12 mouse cellular contexts compared by ENCODE assay signal in the genomic region with DNA sequence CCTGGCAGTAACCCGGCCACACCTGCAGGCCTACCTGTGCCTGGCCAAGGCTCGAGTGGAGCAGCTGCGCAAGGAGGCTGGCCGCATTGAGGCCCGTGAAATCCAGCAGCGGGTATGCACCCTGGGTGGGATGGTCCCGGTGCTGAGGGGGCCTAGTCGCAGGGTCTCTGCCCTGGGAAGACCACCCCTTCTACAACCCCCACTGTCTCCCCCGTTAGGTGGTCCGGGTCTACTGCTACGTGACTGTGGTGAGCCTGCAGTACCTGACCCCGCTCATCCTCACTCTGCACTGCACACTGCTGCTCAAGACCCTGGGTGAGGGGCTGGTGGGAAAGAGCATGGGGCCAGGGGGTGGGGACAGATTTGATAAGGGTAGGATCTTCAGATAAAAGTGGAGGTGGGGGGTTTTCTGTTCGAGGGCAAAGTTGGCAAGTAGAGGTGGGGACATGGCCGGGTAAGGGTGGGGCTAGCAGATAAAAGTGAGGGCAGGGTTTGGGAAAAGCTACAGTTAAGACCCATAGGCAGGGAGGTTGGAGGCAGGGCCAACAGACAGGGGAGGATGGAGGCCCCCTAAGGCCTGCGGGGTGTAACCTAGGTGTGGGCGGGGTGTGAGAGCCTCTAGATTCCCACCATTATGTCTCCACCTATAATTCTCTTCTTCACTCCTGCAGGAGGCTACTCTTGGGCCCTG. TPM values are rescaled to one million over a fixed set of nuclear protein-coding genes. Genes with fewer than 3 reads are reported as not detected.
DNase-seq lines count a peak whose midpoint lies in the region; ATAC-seq and TF ChIP-seq lines count a peak whose summit lies in the region.
"Had no signal": no experiment of that assay in that cellular context is flagged by ENCODE, and none has a peak within 500 bp of the region (broad histone marks: within the 10 kb centered on the region; RNA-seq: fewer than 3 reads in every experiment).

No protein-coding gene starts in this region.

- TF ChIP-seq POLR2A in MEL (IDR thresholded peaks at IDR 0.05; ENCODE audit: control insufficient read depth in 1 of 2, insufficient read depth in 1 of 2, low read depth in 1 of 2, low read length in 2 of 2, poor library complexity in 1 of 2): no peak

- no peaks in the 10 kb centered on the region for H3K9me3 ChIP-seq in hindbrain, embryonic 15.5 days
- H3K9me3 ChIP-seq in hindbrain, embryonic 12.5 days (replicated peaks): no peaks in the 10 kb centered on the region
- H3K9me3 ChIP-seq in MEL (replicated peaks; ENCODE audit: insufficient read depth, low read length): no peaks in the 10 kb centered on the region
- no peaks in the 10 kb centered on the region for H3K9me3 ChIP-seq in intestine, embryonic 16.5 days (ENCODE audit: control insufficient read depth, low read length)
- H3K9me3 ChIP-seq in liver, embryonic 15.5 days (replicated peaks): no peaks in the 10 kb centered on the region

- H3K4me2 ChIP-seq in hindbrain, embryonic 15.5 days: no peak overlapping the region
- H3K4me2 ChIP-seq in hindbrain, embryonic 12.5 days (replicated peaks): no peak overlapping the region
- no peak overlapping the region for H3K4me2 ChIP-seq in intestine, embryonic 16.5 days (ENCODE audit: low read depth, low read length)
- H3K4me2 ChIP-seq in liver, embryonic 15.5 days: peak overlapping the region; percentile 48

- H3K9ac ChIP-seq in hindbrain, embryonic 15.5 days: no peak overlapping the region
- no peak overlapping the region for H3K9ac ChIP-seq in hindbrain, embryonic 12.5 days
- H3K9ac ChIP-seq in MEL (ENCODE audit: control insufficient read depth, low read depth, low read length, poor library complexity, severe bottlenecking): no peak overlapping the region; the same call in 1 of the 2 replicates
- H3K9ac ChIP-seq in intestine, embryonic 16.5 days (ENCODE audit: low read depth, low read length): 0 out of 2 replicates have a peak overlapping the region, but pooled peaks have one; percentile 29
- peak overlapping the region; percentile 35; the same call in 1 of the 2 replicates for H3K9ac ChIP-seq in liver, embryonic 15.5 days

- TF ChIP-seq EP300 in MEL (IDR thresholded peaks at IDR 0.05; ENCODE audit: low read depth in 1 of 2, low read length in 2 of 2): peak in 1 of 2 experiments; percentile 13; a peak in 1 of 4 replicates

- 86% methylated on average over 16 of the region's 16 CpGs for WGBS in hindbrain, embryonic 15.5 days
- 82% methylated on average over 16 of the region's 16 CpGs for WGBS in hindbrain, embryonic 12.5 days
- WGBS in intestine, embryonic 16.5 days: 69% methylated on average over 16 of the region's 16 CpGs
- 58% methylated on average over 16 of the region's 16 CpGs for WGBS in liver, embryonic 15.5 days (ENCODE audit: insufficient replicate concordance)

- H3K27me3 ChIP-seq in hindbrain, embryonic 15.5 days: no peaks in the 10 kb centered on the region
- H3K27me3 ChIP-seq in hindbrain, embryonic 12.5 days: no peaks in the 10 kb centered on the region
- no peaks in the 10 kb centered on the region for H3K27me3 ChIP-seq in MEL (ENCODE audit: control insufficient read depth in 1 of 2, insufficient read depth in 2 of 2, low read length in 2 of 2)
- no peaks in the 10 kb centered on the region for H3K27me3 ChIP-seq in intestine, embryonic 16.5 days (replicated peaks; ENCODE audit: control insufficient read depth, insufficient read depth, low read length)
- no peaks in the 10 kb centered on the region for H3K27me3 ChIP-seq in liver, embryonic 15.5 days

- H3K36me3 ChIP-seq in hindbrain, embryonic 15.5 days: 0 out of 2 replicates have a peak, but pooled peaks cover 4% of the 10 kb centered on the region
- H3K36me3 ChIP-seq in hindbrain, embryonic 12.5 days: peaks cover 44% of the 10 kb centered on the region
- H3K36me3 ChIP-seq in MEL (ENCODE audit: control insufficient read depth in 1 of 2, insufficient read depth in 2 of 2, low read length in 2 of 2): peaks cover 0 to 9% of the 10 kb centered on the region in 2 experiments; a peak in 2 of 4 replicates
- H3K36me3 ChIP-seq in intestine, embryonic 16.5 days (ENCODE audit: control insufficient read depth, insufficient read depth, low read length): peaks cover 13% of the 10 kb centered on the region; the same call in 1 of the 2 replicates
- H3K36me3 ChIP-seq in liver, embryonic 15.5 days (replicated peaks): peaks cover 38% of the 10 kb centered on the region

- no peak overlapping the region for H3K4me3 ChIP-seq in hindbrain, embryonic 15.5 days
- H3K4me3 ChIP-seq in hindbrain, embryonic 12.5 days: no peak overlapping the region
- H3K4me3 ChIP-seq in MEL (ENCODE audit: control insufficient read depth in 1 of 2, insufficient read depth in 1 of 2, low read depth in 2 of 2, low read length in 2 of 2): no peak overlapping the region
- H3K4me3 ChIP-seq in intestine, embryonic 16.5 days (ENCODE audit: low read length): no peak overlapping the region
- no peak overlapping the region for H3K4me3 ChIP-seq in liver, embryonic 15.5 days (replicated peaks)

- ATAC-seq in hindbrain, embryonic 15.5 days (ENCODE audit: low FRiP score, low read depth): peak; percentile 27
- ATAC-seq in hindbrain, embryonic 12.5 days (ENCODE audit: low FRiP score): no peak
- peak; percentile 41 for ATAC-seq in intestine, embryonic 16.5 days
- peak; percentile 87 for ATAC-seq in liver, embryonic 15.5 days (ENCODE audit: insufficient read depth)

- no peaks in the 10 kb centered on the region for H3K79me2 ChIP-seq in MEL (ENCODE audit: control insufficient read depth, insufficient read depth, low read length, poor library complexity)

- DNase-seq in MEL (ENCODE audit: low read depth, low spot score): peak; percentile 52
- DNase-seq in frontal cortex, adult 2 months (ENCODE audit: extremely low spot score in 1 of 2, low spot score in 1 of 2): no peak
- no peak for DNase-seq in adrenal gland, postnatal 10 days
- DNase-seq: adrenal gland, adult 8-10 months; kidney, adult 2 months; layer of hippocampus, adult 9-11 months; left cerebral cortex, postnatal 4 days; thymus, postnatal 36 days had no signal

- H3K4me1 ChIP-seq in hindbrain, embryonic 15.5 days (replicated peaks): no peaks in the 10 kb centered on the region
- H3K4me1 ChIP-seq in hindbrain, embryonic 12.5 days: 0 out of 2 replicates have a peak, but pooled peaks cover 3% of the 10 kb centered on the region
- peaks cover 6 to 10% of the 10 kb centered on the region in 2 experiments for H3K4me1 ChIP-seq in MEL (ENCODE audit: control insufficient read depth in 1 of 2, insufficient read depth in 2 of 2, low read length in 2 of 2)
- peaks cover 9% of the 10 kb centered on the region; the same call in 1 of the 2 replicates for H3K4me1 ChIP-seq in intestine, embryonic 16.5 days (ENCODE audit: control insufficient read depth, insufficient read depth, low read length)
- H3K4me1 ChIP-seq in liver, embryonic 15.5 days (replicated peaks): peaks cover 30% of the 10 kb centered on the region

- H3K27ac ChIP-seq in hindbrain, embryonic 15.5 days (replicated peaks): no peak overlapping the region
- H3K27ac ChIP-seq in hindbrain, embryonic 12.5 days: no peak overlapping the region
- H3K27ac ChIP-seq in MEL (ENCODE audit: control insufficient read depth, low read depth, low read length): no peak overlapping the region
- H3K27ac ChIP-seq in intestine, embryonic 16.5 days (ENCODE audit: low read length): no peak overlapping the region
- H3K27ac ChIP-seq in liver, embryonic 15.5 days (replicated peaks): peak overlapping the region; percentile 68

- no peak for TF ChIP-seq CTCF in MEL (IDR thresholded peaks at IDR 0.05 in 2 of 3, conservative IDR thresholded peaks at IDR 0.05 in 1 of 3; ENCODE audit: control insufficient read depth in 1 of 3, insufficient read depth in 1 of 3, low read depth in 2 of 3, low read length in 3 of 3, poor library complexity in 1 of 3, severe bottlenecking in 1 of 3)

- no peak for TF ChIP-seq RAD21 in MEL (IDR thresholded peaks at IDR 0.05; ENCODE audit: low read depth, low read length)

RNA-seq across cellular contexts. Expression of a gene that starts 9.2 kb away (rescaled TPM):
- 47.3 and 53.1 TPM in 2 replicates for polyA plus RNA-seq in hindbrain, embryonic 15.5 days (2015; fragmentation: Nextera tagmentation; extraction: Ambion mirVana)
- polyA plus RNA-seq in hindbrain, embryonic 12.5 days (2016; fragmentation: Nextera tagmentation; extraction: Ambion mirVana): 43.9 and 47.9 TPM in 2 replicates
- total RNA-seq in MEL (2012; rRNA removed): 45.1 and 50.7 TPM in 2 replicates
- polyA plus RNA-seq in MEL (2012; ENCODE audit: insufficient read depth in 1 of 2, insufficient read length in 2 of 2, low read depth in 1 of 2, low replicate concordance in 2 of 2, missing spikeins in 1 of 2): 10 to 100 TPM in 1 of 2 experiments, not detected in 1; 51.4 TPM
- 66.9 and 67.7 TPM in 2 replicates for polyA plus RNA-seq in intestine, embryonic 16.5 days (2015; fragmentation: Nextera tagmentation; extraction: Ambion mirVana)
- polyA plus RNA-seq in liver, embryonic 15.5 days (2015; fragmentation: Nextera tagmentation; extraction: Ambion mirVana): 28.1 and 31.9 TPM in 2 replicates
- 83.3 and 108 TPM in 2 replicates for polyA plus RNA-seq in frontal cortex, adult 2 months (2012; rRNA removed)
- 10 to 100 TPM; 43.1 to 47.0 TPM for total RNA-seq in adrenal gland, postnatal 10 days (2021)

RNA-seq across cellular contexts. Expression of a gene that starts 30.7 kb away (rescaled TPM):
- 8.2 and 10.2 TPM in 2 replicates for polyA plus RNA-seq in hindbrain, embryonic 15.5 days (2015; fragmentation: Nextera tagmentation; extraction: Ambion mirVana)
- 4.3 and 5.3 TPM in 2 replicates for polyA plus RNA-seq in hindbrain, embryonic 12.5 days (2016; fragmentation: Nextera tagmentation; extraction: Ambion mirVana)
- 4.4 and 5.2 TPM in 2 replicates for total RNA-seq in MEL (2012; rRNA removed)
- polyA plus RNA-seq in MEL (2012; ENCODE audit: insufficient read depth in 1 of 2, insufficient read length in 2 of 2, low read depth in 1 of 2, low replicate concordance in 2 of 2, missing spikeins in 1 of 2): 10 to 100 TPM in 1 of 2 experiments, not detected in 1; 12.1 TPM
- polyA plus RNA-seq in intestine, embryonic 16.5 days (2015; fragmentation: Nextera tagmentation; extraction: Ambion mirVana): 7.6 and 10.5 TPM in 2 replicates
- polyA plus RNA-seq in liver, embryonic 15.5 days (2015; fragmentation: Nextera tagmentation; extraction: Ambion mirVana): 8.0 and 9.2 TPM in 2 replicates
- 51.0 and 51.3 TPM in 2 replicates for polyA plus RNA-seq in frontal cortex, adult 2 months (2012; rRNA removed)
- 100 to 1,000 TPM; 124 to 184 TPM for total RNA-seq in adrenal gland, postnatal 10 days (2021)

RNA-seq across cellular contexts. Expression of a gene that starts 41.8 kb away (rescaled TPM):
- 0.48 and 0.80 TPM in 2 replicates for polyA plus RNA-seq in hindbrain, embryonic 15.5 days (2015; fragmentation: Nextera tagmentation; extraction: Ambion mirVana)
- 0.32 and 0.70 TPM in 2 replicates for polyA plus RNA-seq in hindbrain, embryonic 12.5 days (2016; fragmentation: Nextera tagmentation; extraction: Ambion mirVana)
- total RNA-seq in MEL (2012; rRNA removed): 2.0 and 2.5 TPM in 2 replicates
- polyA plus RNA-seq in MEL (2012; ENCODE audit: insufficient read depth in 1 of 2, insufficient read length in 2 of 2, low read depth in 1 of 2, low replicate concordance in 2 of 2, missing spikeins in 1 of 2): 1 to 10 TPM in 1 of 2 experiments, not detected in 1; 6.5 TPM
- 0.11 and 0.23 TPM in 2 replicates for polyA plus RNA-seq in intestine, embryonic 16.5 days (2015; fragmentation: Nextera tagmentation; extraction: Ambion mirVana)
- not detected in 2 replicates for polyA plus RNA-seq in liver, embryonic 15.5 days (2015; fragmentation: Nextera tagmentation; extraction: Ambion mirVana)
- polyA plus RNA-seq in frontal cortex, adult 2 months (2012; rRNA removed): 0.34 and 0.65 TPM in 2 replicates
- total RNA-seq in adrenal gland, postnatal 10 days (2021): under 1 TPM; 0.36 to 0.54 TPM

RNA-seq across cellular contexts. Expression of a gene that starts 42.1 kb away (rescaled TPM):
- 54.6 and 55.1 TPM in 2 replicates for polyA plus RNA-seq in hindbrain, embryonic 15.5 days (2015; fragmentation: Nextera tagmentation; extraction: Ambion mirVana)
- 38.2 and 42.1 TPM in 2 replicates for polyA plus RNA-seq in hindbrain, embryonic 12.5 days (2016; fragmentation: Nextera tagmentation; extraction: Ambion mirVana)
- total RNA-seq in MEL (2012; rRNA removed): 49.5 and 62.8 TPM in 2 replicates
- polyA plus RNA-seq in MEL (2012; ENCODE audit: insufficient read depth in 1 of 2, insufficient read length in 2 of 2, low read depth in 1 of 2, low replicate concordance in 2 of 2, missing spikeins in 1 of 2): 10 to 100 TPM in 1 of 2 experiments, not detected in 1; 73.0 TPM
- polyA plus RNA-seq in intestine, embryonic 16.5 days (2015; fragmentation: Nextera tagmentation; extraction: Ambion mirVana): 38.4 and 42.4 TPM in 2 replicates
- polyA plus RNA-seq in liver, embryonic 15.5 days (2015; fragmentation: Nextera tagmentation; extraction: Ambion mirVana): 22.4 and 25.7 TPM in 2 replicates
- polyA plus RNA-seq in frontal cortex, adult 2 months (2012; rRNA removed): 99.2 and 100 TPM in 2 replicates
- total RNA-seq in adrenal gland, postnatal 10 days (2021): 10 to 100 TPM; 45.0 to 48.5 TPM

RNA-seq across cellular contexts. Expression of a gene that starts 42.4 kb away (rescaled TPM):
- polyA plus RNA-seq in hindbrain, embryonic 15.5 days (2015; fragmentation: Nextera tagmentation; extraction: Ambion mirVana): 13.0 and 13.6 TPM in 2 replicates
- polyA plus RNA-seq in hindbrain, embryonic 12.5 days (2016; fragmentation: Nextera tagmentation; extraction: Ambion mirVana): 17.0 and 21.0 TPM in 2 replicates
- total RNA-seq in MEL (2012; rRNA removed): 5.0 and 5.5 TPM in 2 replicates
- polyA plus RNA-seq in MEL (2012; ENCODE audit: insufficient read depth in 1 of 2, insufficient read length in 2 of 2, low read depth in 1 of 2, low replicate concordance in 2 of 2, missing spikeins in 1 of 2): 1 to 10 TPM in 1 of 2 experiments, not detected in 1; 7.2 TPM
- 12.6 and 15.3 TPM in 2 replicates for polyA plus RNA-seq in intestine, embryonic 16.5 days (2015; fragmentation: Nextera tagmentation; extraction: Ambion mirVana)
- 6.5 and 7.3 TPM in 2 replicates for polyA plus RNA-seq in liver, embryonic 15.5 days (2015; fragmentation: Nextera tagmentation; extraction: Ambion mirVana)
- 18.6 and 18.7 TPM in 2 replicates for polyA plus RNA-seq in frontal cortex, adult 2 months (2012; rRNA removed)
- total RNA-seq in adrenal gland, postnatal 10 days (2021): 10 to 100 TPM; 18.0 to 23.9 TPM

Comparison
In these comparisons a context has a peak if more than half of its experiments do, and no peak if none do; other contexts are left out.
1. H3K9ac ChIP-seq: peak in intestine, embryonic 16.5 days (single experiment) and liver, embryonic 15.5 days (single experiment); none in hindbrain, embryonic 15.5 days (single experiment), hindbrain, embryonic 12.5 days (single experiment) and MEL (single experiment).